Mouse (Mus musculus): ENCODE results near the gene 3100002H09Rik. TPM values are rescaled to one million over a fixed set of nuclear protein-coding genes. Genes with fewer than 3 reads are reported as not detected.
A peak's percentile ranks its signal among the peaks of the same experiment; 100 is the strongest.

3100002H09Rik gene
- total RNA-seq, 2 experiments from 2014 or later = not detected

GRCm38 (mm10) chr4:124614189-124614588, 3.6 kb upstream of the 3100002H09Rik start:
- DNase-seq = no peak

GRCm38 (mm10) chr4:124611768-124612167, 1.2 kb upstream of the 3100002H09Rik start:
- no peak for DNase-seq

- peak; percentile 7 for DNase-seq
These were observed 537 bp downstream of the 3100002H09Rik start for GRCm38 (mm10) chr4:124610066-124610465.

- peak; percentile 15 for DNase-seq
These were observed 3.4 kb downstream of the 3100002H09Rik start for GRCm38 (mm10) chr4:124607166-124607565.

- DNase-seq = no peak
These were observed 4.4 kb downstream of the 3100002H09Rik start for GRCm38 (mm10) chr4:124606180-124606579.

- DNase-seq = no peak
These were observed 5.3 kb downstream of the 3100002H09Rik start for GRCm38 (mm10) chr4:124605255-124605654.

GRCm38 (mm10) chr4:124603712-124604111, 6.9 kb downstream of the 3100002H09Rik start:
- no peak for DNase-seq

GRCm38 (mm10) chr4:124595929-124596328, 14.7 kb downstream of the 3100002H09Rik start:
- no peak for DNase-seq

GRCm38 (mm10) chr4:124594933-124595332, 15.7 kb downstream of the 3100002H09Rik start:
- peak; percentile 57 for DNase-seq

- DNase-seq = no peak
These were observed 16.9 kb downstream of the 3100002H09Rik start for GRCm38 (mm10) chr4:124593691-124594090.

GRCm38 (mm10) chr4:124593210-124593609, 17.4 kb downstream of the 3100002H09Rik start:
- no peak for DNase-seq

- no peak for DNase-seq
These were observed 18.4 kb downstream of the 3100002H09Rik start for GRCm38 (mm10) chr4:124592241-124592640.

- DNase-seq = no peak
These were observed 29.9 kb downstream of the 3100002H09Rik start for GRCm38 (mm10) chr4:124580695-124581094.

- DNase-seq = no peak
These were observed 34.6 kb downstream of the 3100002H09Rik start for GRCm38 (mm10) chr4:124575955-124576445.

- DNase-seq = peak; percentile 20
These were observed 35.2 kb downstream of the 3100002H09Rik start for GRCm38 (mm10) chr4:124575269-124575954.

GRCm38 (mm10) chr4:124573586-124573985, 37.0 kb downstream of the 3100002H09Rik start:
- no peak for DNase-seq

GRCm38 (mm10) chr4:124570977-124571376, 39.6 kb downstream of the 3100002H09Rik start:
- peak; percentile 75 for DNase-seq

GRCm38 (mm10) chr4:124569661-124570060, 40.9 kb downstream of the 3100002H09Rik start:
- DNase-seq = no peak

- DNase-seq = no peak
These were observed 47.2 kb downstream of the 3100002H09Rik start for GRCm38 (mm10) chr4:124563371-124563770.

- DNase-seq = no peak
These were observed 47.9 kb downstream of the 3100002H09Rik start for GRCm38 (mm10) chr4:124562721-124563120.

All from adrenal gland, postnatal 10 days (tissue).